8 mouse cellular contexts compared by ENCODE assay signal in genomic region chr15:86112707-86113341, GRCm38 (mm10). TPM values are rescaled to one million over a fixed set of nuclear protein-coding genes. Genes with fewer than 3 reads are reported as not detected.
A peak's percentile ranks its signal among the peaks of the same experiment; 100 is the strongest.
DNase-seq lines count a peak whose midpoint lies in the region; ATAC-seq and TF ChIP-seq lines count a peak whose summit lies in the region.

No protein-coding gene starts in this region.

- no peaks in the 10 kb centered on the region for H3K9me3 ChIP-seq in kidney, postnatal 0 days (replicated peaks; ENCODE audit: low read length)
- no peaks in the 10 kb centered on the region for H3K9me3 ChIP-seq in forebrain, embryonic 15.5 days
- H3K9me3 ChIP-seq in liver, embryonic 16.5 days (replicated peaks; ENCODE audit: control insufficient read depth, low read length): no peaks in the 10 kb centered on the region

- DNase-seq in kidney, postnatal 0 days (ENCODE audit: low spot score): no peak
- DNase-seq in kidney, adult 8-10 months: no peak
- DNase-seq in adrenal gland, postnatal 25 days: peak; percentile 50
- no peak for DNase-seq in spleen, postnatal 10 days (ENCODE audit: low spot score in 2 of 2)
- no peak for DNase-seq in left cerebral cortex, adult 8-10 months (ENCODE audit: low spot score in 2 of 2)

- H3K4me2 ChIP-seq in kidney, postnatal 0 days (ENCODE audit: low read length): no peak overlapping the region; the same call in 1 of the 2 replicates
- no peak overlapping the region for H3K4me2 ChIP-seq in forebrain, embryonic 15.5 days (replicated peaks)
- H3K4me2 ChIP-seq in liver, embryonic 16.5 days (ENCODE audit: low read depth, low read length): no peak overlapping the region

- H3K36me3 ChIP-seq in kidney, postnatal 0 days (ENCODE audit: insufficient read depth, low read length): no peaks in the 10 kb centered on the region
- no peaks in the 10 kb centered on the region for H3K36me3 ChIP-seq in forebrain, embryonic 15.5 days
- H3K36me3 ChIP-seq in liver, embryonic 16.5 days (ENCODE audit: control insufficient read depth, insufficient read depth): no peaks in the 10 kb centered on the region

- H3K4me1 ChIP-seq in kidney, postnatal 0 days (replicated peaks; ENCODE audit: insufficient read depth, low read length): peaks cover 15% of the 10 kb centered on the region
- H3K4me1 ChIP-seq in forebrain, embryonic 15.5 days: peaks cover 63% of the 10 kb centered on the region
- H3K4me1 ChIP-seq in liver, embryonic 16.5 days (ENCODE audit: control insufficient read depth, low read depth, low read length): peaks cover 42% of the 10 kb centered on the region

- no peak for ATAC-seq in kidney, postnatal 0 days (replicated peaks; ENCODE audit: low FRiP score, low read depth)
- peak; percentile 53 for ATAC-seq in forebrain, embryonic 15.5 days (replicated peaks)
- ATAC-seq in liver, embryonic 16.5 days (ENCODE audit: low read depth): no peak
- ATAC-seq in activated CD4-positive, CD25-positive, alpha-beta regulatory T cell, adult 4 months: no peak

- 0 out of 2 replicates have a peak overlapping the region, but pooled peaks have one; percentile 14 for H3K9ac ChIP-seq in kidney, postnatal 0 days (ENCODE audit: low read depth, low read length)
- no peak overlapping the region for H3K9ac ChIP-seq in forebrain, embryonic 15.5 days (replicated peaks)
- no peak overlapping the region for H3K9ac ChIP-seq in liver, embryonic 16.5 days (ENCODE audit: low read depth, low read length)

- H3K27ac ChIP-seq in kidney, postnatal 0 days: peak overlapping the region; percentile 15; the same call in 1 of the 2 replicates
- peak overlapping the region; percentile 74 for H3K27ac ChIP-seq in forebrain, embryonic 15.5 days (replicated peaks)
- 0 out of 2 replicates have a peak overlapping the region, but pooled peaks have one; percentile 21 for H3K27ac ChIP-seq in liver, embryonic 16.5 days (ENCODE audit: low read length)

- no peak for TF ChIP-seq CTCF in kidney, postnatal 0 days (IDR thresholded peaks at IDR 0.05; ENCODE audit: low read depth)

- H3K4me3 ChIP-seq in kidney, postnatal 0 days (replicated peaks; ENCODE audit: low read depth, low read length): no peak overlapping the region
- H3K4me3 ChIP-seq in forebrain, embryonic 15.5 days: no peak overlapping the region
- no peak overlapping the region for H3K4me3 ChIP-seq in liver, embryonic 16.5 days (ENCODE audit: low read depth, low read length)

- WGBS in kidney, postnatal 0 days: 28% methylated on average over 10 of the region's 10 CpGs
- WGBS in forebrain, embryonic 15.5 days: 3% methylated on average over 10 of the region's 10 CpGs
- 35% methylated on average over 10 of the region's 10 CpGs for WGBS in liver, embryonic 16.5 days (ENCODE audit: insufficient replicate concordance)

- H3K27me3 ChIP-seq in kidney, postnatal 0 days (ENCODE audit: insufficient read depth, low read length): no peaks in the 10 kb centered on the region
- no peaks in the 10 kb centered on the region for H3K27me3 ChIP-seq in forebrain, embryonic 15.5 days
- H3K27me3 ChIP-seq in liver, embryonic 16.5 days (ENCODE audit: control insufficient read depth, insufficient read depth, low read depth, low read length): no peaks in the 10 kb centered on the region

RNA-seq across cellular contexts. Expression of gene Gramd4, which starts 55.3 kb away (rescaled TPM):
- polyA plus RNA-seq in kidney, postnatal 0 days (2015; fragmentation: Nextera tagmentation; extraction: Ambion mirVana): 13.3 and 13.5 TPM in 2 replicates
- total RNA-seq in adrenal gland, postnatal 25 days (2021): 10.1 and 17.4 TPM in 2 replicates
- polyA plus RNA-seq in forebrain, embryonic 15.5 days (2015; fragmentation: Nextera tagmentation; extraction: Ambion mirVana): 48.8 and 52.9 TPM in 2 replicates
- 3.4 and 3.5 TPM in 2 replicates for polyA plus RNA-seq in liver, embryonic 16.5 days (2015; fragmentation: Nextera tagmentation; extraction: Ambion mirVana)
- 10 to 100 TPM; 31.1 to 39.9 (median 34.5) TPM for total RNA-seq in left cerebral cortex, adult 8-10 months (2022)
- 10 to 100 TPM; 20.5 to 22.7 TPM for polyA plus RNA-seq in activated CD4-positive, CD25-positive, alpha-beta regulatory T cell, adult 4 months (2017; shearing (Covaris generic))

Comparison
In these comparisons a context has a peak if more than half of its experiments do, and no peak if none do; other contexts are left out.
1. H3K27ac ChIP-seq: peak in every context shown above with its lines; median percentile 74 in forebrain, embryonic 15.5 days; 21 in liver, embryonic 16.5 days; 15 in kidney, postnatal 0 days.